Mouse (Mus musculus): Measurements from ENCODE around the gene Tmie. TPM values are rescaled to one million over a fixed set of nuclear protein-coding genes. Genes with fewer than 3 reads are reported as not detected.
A peak's percentile ranks its signal among the peaks of the same experiment; 100 is the strongest.

Tmie gene
- polyA plus RNA-seq, 1 experiment from 2014 or later: 1.8 TPM

DNA sequence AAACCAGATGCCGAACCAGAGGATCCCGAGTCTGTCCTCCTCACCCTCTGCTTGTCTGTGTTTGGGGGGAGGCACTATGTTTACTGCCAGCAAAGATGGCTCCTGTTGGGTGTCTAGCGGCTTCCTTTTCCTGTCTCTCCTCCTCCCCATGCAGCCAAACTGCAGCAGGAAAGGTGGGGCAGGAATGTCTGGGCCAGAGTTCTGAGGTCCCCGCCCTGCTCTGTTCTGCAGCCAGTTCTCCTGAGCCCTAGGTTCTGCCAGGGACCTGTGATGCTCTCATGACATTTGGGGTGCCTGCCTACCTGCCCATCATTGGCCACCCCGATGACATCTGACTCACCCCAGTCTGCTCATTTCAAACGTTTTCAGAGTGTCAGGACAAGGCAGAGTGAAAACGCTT, 2.0 kb upstream of the Tmie start:
- H3K4me2 ChIP-seq: no peak overlapping the region
- 73% methylated on average over 7 of the region's 7 CpGs for WGBS
- no peak overlapping the region for H3K27ac ChIP-seq
- no peak overlapping the region for H3K9ac ChIP-seq
- no peak overlapping the region for H3K4me3 ChIP-seq (replicated peaks)
- peaks cover 11% of the 10 kb centered on the region for H3K27me3 ChIP-seq (replicated peaks)
- no peak for ATAC-seq (ENCODE audit: insufficient read depth, low FRiP score, low read depth)
- H3K36me3 ChIP-seq: no peaks in the 10 kb centered on the region
- no peaks in the 10 kb centered on the region for H3K9me3 ChIP-seq
- H3K4me1 ChIP-seq: peaks cover 22% of the 10 kb centered on the region; the same call in 1 of the 2 replicates

GRCm38 (mm10) chr9:110880772-110881171, 859 bp upstream of the Tmie start:
- Histone ChIP-seq H3K27ac (peak overlapping the region; percentile 70), H3K4me1 (peaks cover 22% of the 10 kb centered on the region; the same call in 1 of the 2 replicates), H3K4me3 (replicated peaks) (peak overlapping the region; percentile 60), H3K36me3 (no peaks in the 10 kb centered on the region), H3K9me3 (no peaks in the 10 kb centered on the region), H3K27me3 (replicated peaks) (peaks cover 11% of the 10 kb centered on the region), H3K9ac (no peak overlapping the region), H3K4me2 (peak overlapping the region; percentile 93)
- peak; percentile 12; the same call in 1 of the 2 replicates for ATAC-seq (ENCODE audit: insufficient read depth, low FRiP score, low read depth)
- 60% methylated on average over 4 of the region's 4 CpGs for whole genome bisulfite sequencing

DNA sequence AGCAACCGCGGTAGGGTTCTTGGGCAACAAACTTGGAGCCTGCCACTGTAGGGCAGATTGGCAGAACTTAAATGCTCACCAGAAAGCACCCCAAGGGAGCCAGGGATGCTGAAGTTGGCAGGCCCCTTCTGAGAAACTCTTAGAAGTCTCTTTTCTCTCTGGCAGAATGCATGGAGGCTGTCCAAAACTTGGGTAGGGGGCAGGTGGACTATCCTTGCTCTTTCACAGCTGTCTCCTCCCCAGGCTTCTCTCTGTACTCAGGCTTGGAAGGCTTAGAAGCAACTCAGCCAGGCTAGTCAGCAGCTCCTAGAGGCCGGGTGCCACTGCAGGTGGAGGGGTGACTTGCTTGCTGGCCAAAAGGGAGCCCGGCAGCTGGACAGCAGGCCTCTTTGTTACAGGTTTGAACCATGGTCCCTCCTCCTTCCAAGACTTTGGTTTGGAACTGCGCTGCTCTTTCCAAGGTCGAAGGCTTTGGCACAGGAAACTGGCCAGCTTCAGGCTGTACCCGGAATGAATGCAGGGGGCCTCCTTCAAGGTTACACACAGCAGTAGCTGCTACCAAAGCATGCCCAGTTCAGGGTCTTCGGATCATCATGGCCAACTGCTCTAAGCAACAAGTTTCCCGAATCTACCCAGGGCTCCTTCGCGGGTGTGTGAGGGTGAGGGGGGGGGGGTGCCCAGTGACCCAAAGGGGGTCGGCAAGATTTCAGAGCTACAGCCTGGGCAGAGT, 557 bp downstream of the Tmie start, which contains the start of gene Als2cl:
Gene Als2cl, plus strand, starts transcription at position 680 of the 730 bp plus-strand sequence.
- peaks cover 11% of the 10 kb centered on the region for H3K27me3 ChIP-seq (replicated peaks)
- H3K4me2 ChIP-seq: peak within 1 kb of the TSS; percentile 93
- peak within 1 kb of the TSS; percentile 45 for H3K9ac ChIP-seq
- peaks cover 30% of the 10 kb centered on the region; the same call in 1 of the 2 replicates for H3K4me1 ChIP-seq
- 18% methylated on average over 12 of the region's 12 CpGs for WGBS
- H3K9me3 ChIP-seq: no peaks in the 10 kb centered on the region
- peak within 1 kb of the TSS; percentile 60 for H3K4me3 ChIP-seq (replicated peaks)
- H3K36me3 ChIP-seq: no peaks in the 10 kb centered on the region
- peak within 1 kb of the TSS; percentile 70 for H3K27ac ChIP-seq
- ATAC-seq (ENCODE audit: insufficient read depth, low FRiP score, low read depth): 0 out of 2 replicates have a peak, but pooled peaks have one; percentile 5

DNA sequence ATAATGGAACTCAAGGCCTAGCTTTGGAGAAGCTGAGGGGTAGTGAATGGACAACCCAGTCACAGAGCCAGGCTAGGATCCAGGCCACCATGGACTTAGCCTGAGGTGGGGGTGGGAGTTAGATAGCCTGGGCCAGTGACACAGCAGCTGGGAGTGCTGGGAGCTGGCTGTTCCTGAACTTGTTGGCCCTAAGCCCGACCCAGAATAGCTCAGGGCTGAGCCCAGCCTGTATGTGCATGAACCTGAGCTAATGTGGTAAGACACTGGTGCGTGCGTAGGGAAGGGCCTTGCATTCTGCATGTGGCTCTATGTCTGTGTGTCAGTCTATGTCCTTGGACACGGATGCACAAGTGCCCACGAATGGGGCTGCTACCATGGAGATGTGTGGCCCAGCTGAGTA, 2.0 kb downstream of the Tmie start:
- Histone ChIP-seq H3K9ac (no peak overlapping the region), H3K4me1 (peaks cover 38% of the 10 kb centered on the region), H3K27ac (no peak overlapping the region), H3K4me3 (replicated peaks) (no peak overlapping the region), H3K27me3 (replicated peaks) (peaks cover 21% of the 10 kb centered on the region), H3K9me3 (no peaks in the 10 kb centered on the region), H3K36me3 (no peaks in the 10 kb centered on the region), H3K4me2 (no peak overlapping the region)
- 86% methylated on average over 5 of the region's 5 CpGs for WGBS
- ATAC-seq (ENCODE audit: insufficient read depth, low FRiP score, low read depth): no peak

DNA sequence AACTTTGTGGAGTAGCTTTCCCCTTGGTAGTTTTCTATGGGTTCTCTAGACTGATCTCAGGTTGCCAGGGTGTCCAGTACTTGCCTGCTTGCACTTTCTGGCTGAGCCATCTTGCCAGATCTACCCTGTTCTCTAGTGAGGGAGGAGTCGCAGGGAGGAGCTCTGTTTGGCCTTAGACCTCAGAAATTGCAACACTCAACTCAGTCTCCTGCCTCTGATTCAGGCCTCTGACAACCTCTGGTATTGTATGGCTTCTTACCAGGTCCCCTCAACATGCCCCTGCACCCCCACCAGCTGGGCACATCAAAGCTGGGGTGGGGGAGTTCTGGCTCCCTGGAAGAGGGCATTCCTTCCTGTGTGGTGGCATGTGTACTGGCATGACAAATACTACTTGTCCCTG, 2.6 kb downstream of the Tmie start:
- WGBS: 80% methylated on average over 1 of the region's 1 CpGs
- no peak overlapping the region for H3K9ac ChIP-seq
- no peak overlapping the region for H3K27ac ChIP-seq
- H3K27me3 ChIP-seq (replicated peaks): peaks cover 21% of the 10 kb centered on the region
- no peaks in the 10 kb centered on the region for H3K36me3 ChIP-seq
- no peak overlapping the region for H3K4me3 ChIP-seq (replicated peaks)
- peaks cover 38% of the 10 kb centered on the region for H3K4me1 ChIP-seq
- no peak for ATAC-seq (ENCODE audit: insufficient read depth, low FRiP score, low read depth)
- no peaks in the 10 kb centered on the region for H3K9me3 ChIP-seq
- no peak overlapping the region for H3K4me2 ChIP-seq

DNA sequence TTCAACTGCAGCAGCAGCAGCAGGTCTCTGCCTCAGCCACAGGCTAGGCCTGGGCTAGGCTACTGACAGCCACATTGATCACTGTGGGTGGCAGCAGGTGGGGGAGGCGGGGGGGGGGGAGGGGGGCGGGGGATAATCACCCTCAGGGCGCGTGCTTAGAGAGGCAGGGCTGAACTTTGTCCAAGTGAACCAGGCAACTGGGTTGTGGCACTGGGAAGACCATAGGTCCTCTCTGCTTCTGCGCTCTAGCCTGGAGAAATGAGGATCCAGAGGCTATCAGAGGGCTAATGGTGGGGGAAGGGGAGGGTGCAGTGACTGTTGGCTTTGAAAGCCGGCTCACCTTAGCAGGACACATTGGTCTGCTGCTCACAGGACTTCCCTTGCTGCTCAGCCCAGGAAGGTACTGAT, 4.6 kb downstream of the Tmie start:
- H3K4me3 ChIP-seq (replicated peaks): no peak overlapping the region
- ATAC-seq (ENCODE audit: insufficient read depth, low FRiP score, low read depth): peak; percentile 16; the same call in 1 of the 2 replicates
- H3K4me1 ChIP-seq: peaks cover 28% of the 10 kb centered on the region
- WGBS: 25% methylated on average over 6 of the region's 6 CpGs
- no peaks in the 10 kb centered on the region for H3K9me3 ChIP-seq
- no peak overlapping the region for H3K27ac ChIP-seq
- H3K9ac ChIP-seq: no peak overlapping the region
- no peaks in the 10 kb centered on the region for H3K36me3 ChIP-seq
- peaks cover 15% of the 10 kb centered on the region for H3K27me3 ChIP-seq (replicated peaks)
- no peak overlapping the region for H3K4me2 ChIP-seq

GRCm38 (mm10) chr9:110874660-110875191, 5.2 kb downstream of the Tmie start:
- peaks cover 24% of the 10 kb centered on the region for H3K4me1 ChIP-seq
- peaks cover 15% of the 10 kb centered on the region for H3K27me3 ChIP-seq (replicated peaks)
- WGBS: 25% methylated on average over 3 of the region's 3 CpGs

DNA sequence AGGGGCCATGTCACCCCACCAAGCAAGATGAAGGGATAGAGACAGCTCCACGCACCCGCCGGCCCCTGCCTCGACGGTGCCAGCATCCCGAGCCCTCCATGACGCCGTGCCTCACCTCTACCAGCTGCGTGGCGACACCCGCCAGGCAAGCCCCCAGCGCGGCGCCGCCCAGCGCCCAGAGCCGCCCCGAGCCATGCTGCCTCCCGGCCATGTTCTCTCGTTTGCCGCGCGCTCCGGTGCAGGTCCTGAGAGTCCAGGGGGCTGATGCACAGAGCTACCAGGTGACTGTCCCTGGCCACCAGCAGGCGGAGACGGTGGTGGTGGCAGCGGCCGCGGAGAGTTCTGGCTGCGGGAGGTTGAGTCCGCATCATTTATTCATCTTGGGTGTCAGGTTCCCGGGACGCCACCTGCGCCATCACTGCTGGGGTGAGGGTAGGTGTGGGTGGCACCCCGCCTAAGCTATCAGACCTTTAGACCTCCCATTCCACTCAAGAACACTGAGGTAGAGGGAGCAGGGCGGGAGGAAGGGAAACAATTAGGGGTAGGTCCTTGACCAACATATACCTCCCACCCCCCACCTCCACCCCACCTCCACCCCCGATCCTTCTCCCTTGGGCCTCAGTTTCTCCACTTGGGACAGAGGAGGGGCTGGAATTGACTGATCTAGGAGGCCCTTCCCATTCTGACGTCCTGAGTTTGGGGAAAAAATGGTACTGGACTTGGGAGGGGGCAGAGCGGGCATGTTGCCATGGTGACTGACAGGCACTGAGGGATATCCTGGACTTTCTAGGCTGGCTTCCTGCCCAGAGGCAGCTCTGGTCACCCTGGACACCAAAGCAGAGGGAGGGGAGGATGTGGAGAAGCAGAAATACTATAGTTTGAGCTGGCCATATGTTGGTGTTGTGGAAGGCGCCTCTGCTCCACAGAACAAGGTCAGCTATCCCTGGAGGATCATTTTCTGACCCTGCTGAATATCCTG, 5.9 kb downstream of the Tmie start:
- Histone ChIP-seq H3K9me3 (no peaks in the 10 kb centered on the region), H3K4me1 (peaks cover 16% of the 10 kb centered on the region), H3K27me3 (replicated peaks) (peaks cover 10% of the 10 kb centered on the region), H3K27ac (no peak overlapping the region), H3K36me3 (no peaks in the 10 kb centered on the region), H3K9ac (no peak overlapping the region), H3K4me2 (peak overlapping the region; percentile 48), H3K4me3 (replicated peaks) (peak overlapping the region; percentile 23)
- ATAC-seq (ENCODE audit: insufficient read depth, low FRiP score, low read depth): no peak
- WGBS: 13% methylated on average over 40 of the region's 40 CpGs

More at GRCm38 (mm10) chr9:110874660-110875191, 5.2 kb downstream of the Tmie start:
- Histone ChIP-seq H3K4me2 (no peak overlapping the region), H3K4me3 (replicated peaks) (no peak overlapping the region), H3K9ac (no peak overlapping the region), H3K27ac (no peak overlapping the region), H3K36me3 (no peaks in the 10 kb centered on the region), H3K9me3 (no peaks in the 10 kb centered on the region)
- ATAC-seq (ENCODE audit: insufficient read depth, low FRiP score, low read depth): no peak

DNA sequence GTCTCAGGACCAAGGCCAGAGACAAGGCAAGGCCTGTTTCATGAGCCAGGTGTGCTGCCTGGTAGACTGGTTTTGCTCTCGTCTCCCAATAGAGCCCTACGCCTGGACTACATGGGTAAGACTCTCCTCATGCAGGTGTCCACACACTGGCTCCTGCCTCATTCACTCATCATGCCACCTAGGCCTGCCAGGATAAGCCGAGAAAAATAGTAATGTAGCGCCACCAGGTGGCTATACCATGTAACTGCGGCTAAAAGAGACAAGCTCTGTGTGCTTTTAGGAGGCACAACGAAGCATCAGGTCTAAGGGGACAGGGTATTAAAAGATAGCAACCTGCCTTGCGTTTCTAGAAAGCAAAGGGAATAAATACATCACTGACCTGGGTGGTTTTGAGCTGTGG, 8.9 kb downstream of the Tmie start:
- H3K4me2 ChIP-seq: no peak overlapping the region
- no peaks in the 10 kb centered on the region for H3K9me3 ChIP-seq
- H3K9ac ChIP-seq: no peak overlapping the region
- ATAC-seq (ENCODE audit: insufficient read depth, low FRiP score, low read depth): no peak
- H3K27me3 ChIP-seq (replicated peaks): peaks cover 10% of the 10 kb centered on the region
- H3K36me3 ChIP-seq: no peaks in the 10 kb centered on the region
- peaks cover 15% of the 10 kb centered on the region for H3K4me1 ChIP-seq
- no peak overlapping the region for H3K4me3 ChIP-seq (replicated peaks)
- WGBS: 23% methylated on average over 7 of the region's 7 CpGs
- H3K27ac ChIP-seq: no peak overlapping the region

GRCm38 (mm10) chr9:110858967-110859596, 20.8 kb downstream of the Tmie start:
- peaks cover 5% of the 10 kb centered on the region for H3K4me1 ChIP-seq
- peak; percentile 19; the same call in 1 of the 2 replicates for ATAC-seq (ENCODE audit: insufficient read depth, low FRiP score, low read depth)
- H3K27me3 ChIP-seq (replicated peaks): peaks cover 8% of the 10 kb centered on the region
- no peak overlapping the region for H3K4me2 ChIP-seq
- no peak overlapping the region for H3K27ac ChIP-seq
- H3K4me3 ChIP-seq (replicated peaks): no peak overlapping the region
- WGBS: 71% methylated on average over 5 of the region's 5 CpGs
- H3K9ac ChIP-seq: no peak overlapping the region
- no peaks in the 10 kb centered on the region for H3K36me3 ChIP-seq
- H3K9me3 ChIP-seq: no peaks in the 10 kb centered on the region

- Histone ChIP-seq H3K9me3 (no peaks in the 10 kb centered on the region), H3K4me3 (replicated peaks) (no peak overlapping the region), H3K4me2 (no peak overlapping the region), H3K27ac (no peak overlapping the region), H3K9ac (no peak overlapping the region), H3K27me3 (replicated peaks) (peaks cover 8% of the 10 kb centered on the region), H3K36me3 (no peaks in the 10 kb centered on the region), H3K4me1 (peaks cover 5% of the 10 kb centered on the region)
- ATAC-seq (ENCODE audit: insufficient read depth, low FRiP score, low read depth): no peak
- WGBS: 44% methylated on average over 5 of the region's 5 CpGs
Observed at GRCm38 (mm10) chr9:110858523-110858922, 21.4 kb downstream of the Tmie start.
